Mouse (Mus musculus) forebrain, embryonic 11.5 days (tissue): Measurements from ENCODE around the gene Jak2. TPM values are rescaled to one million over a fixed set of nuclear protein-coding genes. Genes with fewer than 3 reads are reported as not detected.
A peak's percentile ranks its signal among the peaks of the same experiment; 100 is the strongest.

Experiments used
- ATAC-seq: fragments of 200-750 bp; cut with Nextera tagmentation; replicated peaks from 2 replicates; pipeline ENCODE4 v1.8.0; 2017; ENCODE audit warnings: moderate TSS enrichment; ENCODE audit not compliant: low FRiP score
- DNase-seq: peaks from one replicate; pipeline ENCODE4 v3.0.0-alpha.2; 2017; ENCODE audit warnings: low spot score
- H3K27ac ChIP-seq: fragments of 300-500 bp; sonication (generic); 2 replicates; pipeline ENCODE4 v1.5.1; 2014; ENCODE audit warnings: low read depth, low read length
- H3K27me3 ChIP-seq: fragments of 300-500 bp; sonication (generic); 2 replicates; pipeline ENCODE4 v1.6.1; 2014; ENCODE audit warnings: mild to moderate bottlenecking, low read length, mixed read lengths; ENCODE audit not compliant: control insufficient read depth, insufficient read depth
- H3K36me3 ChIP-seq: fragments of 300-500 bp; sonication (generic); 2 replicates; pipeline ENCODE4 v1.6.1; 2014; ENCODE audit warnings: mild to moderate bottlenecking, low read length, moderate library complexity, mixed read lengths; ENCODE audit not compliant: control insufficient read depth, insufficient read depth
- H3K4me1 ChIP-seq: fragments of 300-500 bp; sonication (generic); replicated peaks from 2 replicates; pipeline ENCODE4 v1.6.1; 2014; ENCODE audit warnings: low read length, mixed read lengths; ENCODE audit not compliant: control insufficient read depth, insufficient read depth
- H3K4me2 ChIP-seq: fragments of 300-500 bp; sonication (generic); 2 replicates; pipeline ENCODE4 v1.6.1; 2014; ENCODE audit warnings: low read depth, mild to moderate bottlenecking, low read length, moderate library complexity, mixed read lengths; ENCODE audit not compliant: severe bottlenecking
- H3K4me3 ChIP-seq: fragments of 300-500 bp; sonication (generic); 2 replicates; pipeline ENCODE4 v1.5.1; 2014; ENCODE audit warnings: low read depth, low read length
- H3K9ac ChIP-seq: fragments of 300-500 bp; sonication (generic); 2 replicates; pipeline ENCODE4 v1.6.1; 2014; ENCODE audit warnings: low read length
- H3K9me3 ChIP-seq: fragments of 300-500 bp; sonication (generic); 2 replicates; pipeline ENCODE4 v1.6.1; 2016; ENCODE audit warnings: low read length, mixed read lengths; ENCODE audit not compliant: control insufficient read depth
- WGBS: fragments of 180-500 bp; shearing (Covaris S2); extraction: QIAGEN DNeasy Blood & Tissue Kit; methylation state at CpG from one replicate; pipeline ENCODE4 v1.1.7; 2014; 5-methylcytosine and 5-hydroxymethylcytosine counted together
- polyA plus RNA-seq: library from polyadenylated mRNA; unstranded; fragments of >200 nt; fragmentation: Nextera tagmentation; extraction: Ambion mirVana; gene quantifications from 2 replicates; pipeline ENCODE4 v1.2.1, GENCODE M21; 2014

The Jak2 gene
- polyA plus RNA-seq, 1 experiment from 2014 or later: 13.2 TPM

- H3K27me3 ChIP-seq: no peaks in the 10 kb centered on the region
- no peak overlapping the region for H3K9ac ChIP-seq
- WGBS: 84% methylated on average over 6 of the region's 6 CpGs
- H3K27ac ChIP-seq: no peak overlapping the region
- no peaks in the 10 kb centered on the region for H3K9me3 ChIP-seq
- ATAC-seq (no peak), DNase-seq (no peak)
- no peak overlapping the region for H3K4me2 ChIP-seq
- no peak overlapping the region for H3K4me3 ChIP-seq
- H3K36me3 ChIP-seq: no peaks in the 10 kb centered on the region; the same call in 1 of the 2 replicates
- no peaks in the 10 kb centered on the region for H3K4me1 ChIP-seq
These were observed 27.4 kb downstream of the Jak2 start for GRCm38 (mm10) chr19:29278944-29279587.

GRCm38 (mm10) chr19:29285451-29285869 is 33.8 kb downstream of the Jak2 start:
- WGBS: 13% methylated on average over 7 of the region's 7 CpGs
- Histone ChIP-seq H3K27me3 (no peaks in the 10 kb centered on the region), H3K4me3 (no peak overlapping the region), H3K9ac (no peak overlapping the region), H3K4me2 (no peak overlapping the region), H3K9me3 (no peaks in the 10 kb centered on the region), H3K36me3 (no peaks in the 10 kb centered on the region), H3K4me1 (peaks cover 7% of the 10 kb centered on the region; the same call in 1 of the 2 replicates), H3K27ac (no peak overlapping the region)
- DNase-seq (peak; percentile 48), ATAC-seq (no peak)

DNA sequence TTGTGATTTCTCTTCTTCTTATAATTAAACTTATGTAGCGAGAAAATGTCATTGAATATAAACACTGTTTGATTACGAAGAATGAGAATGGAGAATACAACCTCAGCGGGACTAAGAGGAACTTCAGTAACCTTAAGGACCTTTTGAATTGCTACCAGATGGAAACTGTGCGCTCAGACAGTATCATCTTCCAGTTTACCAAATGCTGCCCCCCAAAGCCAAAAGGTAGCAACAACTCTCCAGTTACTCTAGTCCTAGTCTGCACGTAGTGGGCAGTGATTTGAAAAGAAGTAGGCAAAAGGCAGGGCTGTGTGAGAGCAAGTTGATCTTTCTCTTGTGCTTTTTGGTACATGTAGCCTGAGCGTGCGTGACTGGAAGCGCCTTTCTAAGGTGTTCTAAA is 36.2 kb downstream of the Jak2 start:
- Histone ChIP-seq H3K4me2 (no peak overlapping the region), H3K36me3 (no peaks in the 10 kb centered on the region), H3K4me3 (no peak overlapping the region), H3K27me3 (no peaks in the 10 kb centered on the region), H3K9ac (no peak overlapping the region), H3K9me3 (no peaks in the 10 kb centered on the region), H3K27ac (no peak overlapping the region), H3K4me1 (peaks cover 7% of the 10 kb centered on the region; the same call in 1 of the 2 replicates)
- ATAC-seq (no peak), DNase-seq (no peak)
- WGBS: 73% methylated on average over 8 of the region's 8 CpGs

DNA sequence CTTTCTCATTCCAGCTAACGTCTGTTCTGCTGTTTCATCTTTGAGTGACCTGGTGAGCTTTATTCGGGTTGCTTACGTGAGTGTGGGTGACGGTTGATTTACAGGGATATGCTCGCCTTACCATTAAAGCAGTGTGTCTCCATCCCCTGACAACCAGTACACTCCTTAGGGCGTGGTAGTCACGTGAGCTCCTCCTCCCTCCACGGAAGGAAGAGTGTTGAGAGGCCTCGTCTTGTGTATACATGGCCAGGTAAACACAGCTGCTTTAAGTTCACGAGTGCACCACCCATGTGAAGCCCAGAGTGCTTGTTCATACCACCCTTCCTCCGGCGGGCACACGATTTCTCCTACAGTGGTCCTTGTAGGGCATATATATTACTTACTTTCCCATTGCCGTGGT is 39.9 kb downstream of the Jak2 start:
- no peaks in the 10 kb centered on the region for H3K4me1 ChIP-seq
- H3K4me2 ChIP-seq: no peak overlapping the region
- WGBS: 90% methylated on average over 14 of the region's 14 CpGs
- H3K36me3 ChIP-seq: no peaks in the 10 kb centered on the region
- no peak for DNase-seq
- no peaks in the 10 kb centered on the region for H3K27me3 ChIP-seq
- H3K4me3 ChIP-seq: no peak overlapping the region
- H3K9ac ChIP-seq: no peak overlapping the region
- no peaks in the 10 kb centered on the region for H3K9me3 ChIP-seq
- no peak overlapping the region for H3K27ac ChIP-seq
- no peak for ATAC-seq

DNA sequence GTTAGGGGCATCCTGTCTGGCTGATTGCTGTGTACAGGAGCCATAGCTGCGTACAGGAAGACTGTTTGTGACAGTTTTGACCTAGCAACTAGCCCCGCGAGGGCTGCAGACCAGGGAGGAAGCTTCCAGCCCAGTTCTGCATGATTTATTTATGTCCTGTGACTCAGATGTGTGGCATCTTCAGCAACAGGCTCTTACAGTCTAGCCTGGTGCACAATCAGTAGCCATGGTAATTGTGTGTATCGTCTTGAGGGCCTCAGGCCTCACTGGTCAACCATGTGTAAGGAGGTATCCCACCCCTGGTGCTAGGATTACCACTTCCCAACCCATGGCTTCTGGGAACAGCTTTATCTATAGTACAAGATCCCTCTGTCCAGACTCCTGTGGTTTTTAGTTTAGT is 40.9 kb downstream of the Jak2 start:
- Histone ChIP-seq H3K27ac (no peak overlapping the region), H3K9me3 (no peaks in the 10 kb centered on the region), H3K4me1 (no peaks in the 10 kb centered on the region), H3K4me3 (no peak overlapping the region), H3K36me3 (no peaks in the 10 kb centered on the region), H3K9ac (no peak overlapping the region), H3K27me3 (no peaks in the 10 kb centered on the region), H3K4me2 (no peak overlapping the region)
- DNase-seq (no peak), ATAC-seq (no peak)
- WGBS: 88% methylated on average over 4 of the region's 4 CpGs

DNA sequence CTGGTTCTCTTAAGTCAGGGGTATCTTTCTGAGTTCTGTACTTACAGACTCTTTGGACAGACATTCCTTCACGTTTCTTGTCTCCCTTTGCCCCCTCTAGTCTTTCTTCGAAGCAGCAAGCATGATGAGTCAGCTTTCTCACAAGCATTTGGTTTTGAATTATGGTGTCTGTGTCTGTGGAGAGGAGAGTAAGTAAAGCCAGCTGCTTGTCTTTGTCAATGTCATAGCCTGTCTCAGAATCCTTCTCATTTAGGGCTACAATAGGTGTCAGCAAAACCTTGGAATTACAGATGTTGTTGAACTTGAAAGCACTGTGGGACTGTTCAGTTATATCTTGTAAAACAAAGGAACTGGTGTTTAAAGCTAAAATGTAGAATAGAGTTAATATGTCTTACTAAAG is 43.1 kb downstream of the Jak2 start:
- Histone ChIP-seq H3K36me3 (no peaks in the 10 kb centered on the region), H3K9ac (no peak overlapping the region), H3K27me3 (no peaks in the 10 kb centered on the region), H3K27ac (no peak overlapping the region), H3K4me1 (no peaks in the 10 kb centered on the region), H3K4me3 (no peak overlapping the region), H3K4me2 (no peak overlapping the region), H3K9me3 (no peaks in the 10 kb centered on the region)
- ATAC-seq (no peak), DNase-seq (no peak)
- 73% methylated on average over 2 of the region's 2 CpGs for WGBS

DNA sequence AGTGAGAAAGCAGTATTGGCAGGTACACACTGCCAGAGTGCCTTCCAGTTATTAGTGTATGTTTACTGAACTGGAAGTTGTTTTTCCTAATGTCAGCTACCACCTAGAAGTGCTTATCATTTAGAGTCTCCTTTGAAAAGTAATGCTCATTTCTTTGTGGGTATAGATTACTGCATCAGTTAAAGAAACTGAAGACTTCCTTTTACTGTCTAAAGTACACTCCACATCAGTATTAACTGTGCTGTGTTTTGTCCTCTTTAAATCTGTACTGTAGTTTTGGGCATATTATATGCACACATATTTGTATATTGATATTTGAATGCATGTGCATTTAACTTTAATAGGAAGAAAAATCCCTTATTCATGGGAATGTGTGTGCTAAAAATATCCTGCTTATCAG is 44.5 kb downstream of the Jak2 start:
- Histone ChIP-seq H3K4me1 (no peaks in the 10 kb centered on the region), H3K36me3 (no peaks in the 10 kb centered on the region; the same call in 1 of the 2 replicates), H3K27me3 (no peaks in the 10 kb centered on the region), H3K9ac (no peak overlapping the region), H3K9me3 (no peaks in the 10 kb centered on the region), H3K27ac (no peak overlapping the region), H3K4me2 (no peak overlapping the region), H3K4me3 (no peak overlapping the region)
- ATAC-seq (no peak), DNase-seq (no peak)

- WGBS: 98% methylated on average over 1 of the region's 1 CpGs
- DNase-seq (no peak), ATAC-seq (no peak)
- Histone ChIP-seq H3K4me1 (no peaks in the 10 kb centered on the region), H3K36me3 (no peaks in the 10 kb centered on the region; the same call in 1 of the 2 replicates), H3K9ac (no peak overlapping the region), H3K9me3 (no peaks in the 10 kb centered on the region), H3K4me2 (no peak overlapping the region), H3K27ac (no peak overlapping the region), H3K27me3 (no peaks in the 10 kb centered on the region), H3K4me3 (no peak overlapping the region)
These were observed 45.7 kb downstream of the Jak2 start for GRCm38 (mm10) chr19:29297366-29297765.

DNA sequence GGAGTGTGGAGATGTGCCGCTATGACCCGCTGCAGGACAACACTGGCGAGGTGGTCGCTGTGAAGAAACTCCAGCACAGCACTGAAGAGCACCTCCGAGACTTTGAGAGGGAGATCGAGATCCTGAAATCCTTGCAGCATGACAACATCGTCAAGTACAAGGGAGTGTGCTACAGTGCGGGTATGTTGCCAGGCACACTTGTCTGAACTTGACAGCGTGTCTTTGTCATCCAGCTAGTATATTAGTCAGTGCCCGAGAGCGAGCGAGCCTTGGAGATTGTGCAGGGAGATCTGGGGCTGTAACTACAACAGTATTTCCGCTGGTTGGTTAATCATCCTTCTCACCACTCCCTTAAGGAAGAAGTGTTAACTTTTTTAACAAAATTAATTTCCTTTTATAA is 49.3 kb downstream of the Jak2 start:
- 91% methylated on average over 13 of the region's 13 CpGs for WGBS
- ATAC-seq (no peak), DNase-seq (no peak)
- no peaks in the 10 kb centered on the region for H3K9me3 ChIP-seq
- H3K27me3 ChIP-seq: no peaks in the 10 kb centered on the region
- H3K27ac ChIP-seq: no peak overlapping the region
- H3K4me3 ChIP-seq: no peak overlapping the region
- no peak overlapping the region for H3K9ac ChIP-seq
- H3K36me3 ChIP-seq: no peaks in the 10 kb centered on the region; the same call in 1 of the 2 replicates
- H3K4me2 ChIP-seq: no peak overlapping the region
- no peaks in the 10 kb centered on the region for H3K4me1 ChIP-seq
